Comparison of ENCODE assay signal across 9 mouse cellular contexts in the genomic region with DNA sequence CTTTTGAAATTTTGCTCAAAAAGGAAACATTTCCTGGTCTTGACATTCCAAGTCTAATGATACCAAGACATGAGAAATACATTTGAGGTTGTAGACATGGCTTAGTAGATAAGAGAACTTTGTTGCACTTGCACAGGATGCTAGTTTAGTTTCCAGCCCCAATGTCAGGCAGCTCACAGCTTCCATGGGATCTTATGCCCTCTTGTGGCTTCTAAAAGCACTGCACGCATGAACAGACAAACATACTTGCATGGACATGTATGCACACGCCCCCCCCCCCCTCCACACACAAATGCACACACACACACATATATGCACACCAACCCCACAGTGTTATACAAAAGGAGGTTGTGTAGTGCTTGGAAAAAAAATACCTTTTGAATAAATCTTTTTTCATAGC. TPM values are rescaled to one million over a fixed set of nuclear protein-coding genes. Genes with fewer than 3 reads are reported as not detected.
DNase-seq lines count a peak whose midpoint lies in the region; ATAC-seq and TF ChIP-seq lines count a peak whose summit lies in the region.
"Had no signal": no experiment of that assay in that cellular context is flagged by ENCODE, and none has a peak within 500 bp of the region (broad histone marks: within the 10 kb centered on the region; RNA-seq: fewer than 3 reads in every experiment).

No protein-coding gene starts in this region.

- no peaks in the 10 kb centered on the region for H3K36me3 ChIP-seq in heart, adult 2 months (ENCODE audit: control insufficient read depth, insufficient read depth, low read length)
- H3K36me3 ChIP-seq in heart, embryonic 12.5 days = no peaks in the 10 kb centered on the region
- no peaks in the 10 kb centered on the region for H3K36me3 ChIP-seq in liver, postnatal 0 days (replicated peaks; ENCODE audit: insufficient read depth, low read length)
- no peaks in the 10 kb centered on the region for H3K36me3 ChIP-seq in midbrain, embryonic 15.5 days (replicated peaks)
- H3K36me3 ChIP-seq: limb, embryonic 15.5 days had no signal

- no peaks in the 10 kb centered on the region for H3K4me1 ChIP-seq in heart, adult 2 months (ENCODE audit: control insufficient read depth, insufficient read depth, low read length)
- no peaks in the 10 kb centered on the region for H3K4me1 ChIP-seq in heart, embryonic 12.5 days (replicated peaks)
- no peaks in the 10 kb centered on the region for H3K4me1 ChIP-seq in liver, postnatal 0 days (ENCODE audit: insufficient read depth)
- H3K4me1 ChIP-seq in midbrain, embryonic 15.5 days = no peaks in the 10 kb centered on the region
- H3K4me1 ChIP-seq: limb, embryonic 15.5 days had no signal

- 0 out of 2 replicates have a peak, but pooled peaks cover 3% of the 10 kb centered on the region for H3K9me3 ChIP-seq in heart, embryonic 12.5 days (replicated peaks)
- H3K9me3 ChIP-seq in liver, postnatal 0 days (ENCODE audit: low read length) = no peaks in the 10 kb centered on the region
- H3K9me3 ChIP-seq in midbrain, embryonic 15.5 days = no peaks in the 10 kb centered on the region
- H3K9me3 ChIP-seq: limb, embryonic 15.5 days had no signal

- WGBS in heart, adult 2 months = 67% methylated on average over 2 of the region's 2 CpGs
- 67% methylated on average over 2 of the region's 2 CpGs for WGBS in heart, embryonic 12.5 days
- WGBS in liver, postnatal 0 days (ENCODE audit: insufficient replicate concordance) = 75% methylated on average over 2 of the region's 2 CpGs
- 86% methylated on average over 2 of the region's 2 CpGs for WGBS in midbrain, embryonic 15.5 days

- H3K27me3 ChIP-seq in heart, adult 2 months (ENCODE audit: control insufficient read depth, insufficient read depth, low read length) = no peaks in the 10 kb centered on the region
- no peaks in the 10 kb centered on the region for H3K27me3 ChIP-seq in heart, embryonic 12.5 days (replicated peaks)
- no peaks in the 10 kb centered on the region for H3K27me3 ChIP-seq in liver, postnatal 0 days (ENCODE audit: insufficient read depth, low read length)
- H3K27me3 ChIP-seq in midbrain, embryonic 15.5 days (replicated peaks) = no peaks in the 10 kb centered on the region
- H3K27me3 ChIP-seq: limb, embryonic 15.5 days had no signal

- intact Hi-C loops in heart, adult 2 months (cut with DNase I) = no loop called here

- no peak overlapping the region for H3K4me2 ChIP-seq in heart, embryonic 12.5 days
- no peak overlapping the region for H3K4me2 ChIP-seq in liver, postnatal 0 days (ENCODE audit: low read depth, low read length)
- no peak overlapping the region for H3K4me2 ChIP-seq in midbrain, embryonic 15.5 days
- H3K4me2 ChIP-seq: limb, embryonic 15.5 days had no signal

- H3K27ac ChIP-seq in heart, adult 2 months = no peak overlapping the region
- H3K27ac ChIP-seq in heart, embryonic 12.5 days (ENCODE audit: poor library complexity, severe bottlenecking) = no peak overlapping the region
- H3K27ac ChIP-seq in liver, postnatal 0 days (ENCODE audit: low read depth) = no peak overlapping the region
- no peak overlapping the region for H3K27ac ChIP-seq in midbrain, embryonic 15.5 days
- H3K27ac ChIP-seq: limb, embryonic 15.5 days had no signal

- no peaks in the 10 kb centered on the region for H3K79me2 ChIP-seq in heart, adult 2 months (replicated peaks; ENCODE audit: control insufficient read depth, insufficient read depth, low read length)

- TF ChIP-seq POLR2A in heart, adult 2 months (IDR thresholded peaks at IDR 0.05; ENCODE audit: insufficient read depth, low read depth, low read length) = no peak

- no peak overlapping the region for H3K4me3 ChIP-seq in heart, adult 2 months
- no peak overlapping the region for H3K4me3 ChIP-seq in heart, embryonic 12.5 days
- no peak overlapping the region for H3K4me3 ChIP-seq in liver, postnatal 0 days (ENCODE audit: low read depth, low read length)
- no peak overlapping the region for H3K4me3 ChIP-seq in midbrain, embryonic 15.5 days
- H3K4me3 ChIP-seq: limb, embryonic 15.5 days had no signal

- no peak for DNase-seq in heart, adult 2 months
- peak; percentile 75 for DNase-seq in A20 (ENCODE audit: low read depth, low spot score)
- peak; percentile 11 for DNase-seq in brain, adult 2 months (ENCODE audit: low read depth, low spot score)
- peak; percentile 58 for DNase-seq in liver, postnatal 0 days
- DNase-seq in ovary, postnatal 36 days (ENCODE audit: low spot score) = no peak
- no peak for DNase-seq in cerebellum, adult 9-10 months

- no peak for TF ChIP-seq EP300 in heart, adult 2 months (IDR thresholded peaks at IDR 0.05; ENCODE audit: insufficient read depth, low read depth, low read length)
- no peak for TF ChIP-seq EP300 in liver, postnatal 0 days (IDR thresholded peaks at IDR 0.05; ENCODE audit: low read depth)

- no peak for ATAC-seq in heart, embryonic 12.5 days (ENCODE audit: insufficient number of reproducible peaks, low FRiP score)
- peak; percentile 69 for ATAC-seq in liver, postnatal 0 days
- ATAC-seq in midbrain, embryonic 15.5 days (replicated peaks) = no peak

- TF ChIP-seq CTCF in heart, adult 2 months (IDR thresholded peaks at IDR 0.05) = peak; percentile 50
- TF ChIP-seq CTCF in liver, postnatal 0 days (IDR thresholded peaks at IDR 0.05; ENCODE audit: low read depth) = peak; percentile 81

- no peak overlapping the region for H3K9ac ChIP-seq in heart, adult 2 months (ENCODE audit: low read depth, low read length)
- no peak overlapping the region for H3K9ac ChIP-seq in heart, embryonic 12.5 days
- no peak overlapping the region for H3K9ac ChIP-seq in liver, postnatal 0 days (replicated peaks)
- no peak overlapping the region for H3K9ac ChIP-seq in midbrain, embryonic 15.5 days
- H3K9ac ChIP-seq: limb, embryonic 15.5 days had no signal

RNA-seq across cellular contexts. Expression of a gene that starts 14.8 kb away (rescaled TPM):
- 10 to 100 TPM; 68.6 to 77.1 TPM for total RNA-seq in heart, adult 2 months (2021)
- 18.2 and 33.0 TPM in 2 replicates for polyA plus RNA-seq in heart, adult 2 months (2012; rRNA removed)
- 98.0 and 98.7 TPM in 2 replicates for polyA plus RNA-seq in heart, embryonic 12.5 days (2016; fragmentation: Nextera tagmentation; extraction: Ambion mirVana)
- 64.8 and 70.2 TPM in 2 replicates for polyA plus RNA-seq in liver, postnatal 0 days (2015; fragmentation: Nextera tagmentation; extraction: Ambion mirVana)
- 105 and 111 TPM in 2 replicates for polyA plus RNA-seq in midbrain, embryonic 15.5 days (2015; fragmentation: Nextera tagmentation; extraction: Ambion mirVana)

RNA-seq across cellular contexts. Expression of a gene that starts 28.2 kb away (rescaled TPM):
- 10 to 100 TPM; 49.2 to 57.9 TPM for total RNA-seq in heart, adult 2 months (2021)
- 2.8 and 7.6 TPM in 2 replicates for polyA plus RNA-seq in heart, adult 2 months (2012; rRNA removed)
- 29.3 and 29.5 TPM in 2 replicates for polyA plus RNA-seq in heart, embryonic 12.5 days (2016; fragmentation: Nextera tagmentation; extraction: Ambion mirVana)
- polyA plus RNA-seq in liver, postnatal 0 days (2015; fragmentation: Nextera tagmentation; extraction: Ambion mirVana) = 8.1 and 8.2 TPM in 2 replicates
- polyA plus RNA-seq in midbrain, embryonic 15.5 days (2015; fragmentation: Nextera tagmentation; extraction: Ambion mirVana) = 18.0 and 18.2 TPM in 2 replicates

RNA-seq across cellular contexts. Expression of a gene that starts 46.0 kb away (rescaled TPM):
- total RNA-seq in heart, adult 2 months (2021) = 1 to 10 TPM; 8.9 to 9.0 TPM
- polyA plus RNA-seq in heart, adult 2 months (2012; rRNA removed) = 1.7 and 4.2 TPM in 2 replicates
- polyA plus RNA-seq in heart, embryonic 12.5 days (2016; fragmentation: Nextera tagmentation; extraction: Ambion mirVana) = 20.7 and 21.5 TPM in 2 replicates
- 1.4 and 1.6 TPM in 2 replicates for polyA plus RNA-seq in liver, postnatal 0 days (2015; fragmentation: Nextera tagmentation; extraction: Ambion mirVana)
- polyA plus RNA-seq in midbrain, embryonic 15.5 days (2015; fragmentation: Nextera tagmentation; extraction: Ambion mirVana) = 34.6 and 36.0 TPM in 2 replicates

RNA-seq across cellular contexts. Expression of a gene that starts 46.2 kb away (rescaled TPM):
- total RNA-seq in heart, adult 2 months (2021) = 10 to 100 TPM; 18.6 to 19.3 TPM
- 3.4 and 5.1 TPM in 2 replicates for polyA plus RNA-seq in heart, adult 2 months (2012; rRNA removed)
- 63.7 and 70.4 TPM in 2 replicates for polyA plus RNA-seq in heart, embryonic 12.5 days (2016; fragmentation: Nextera tagmentation; extraction: Ambion mirVana)
- polyA plus RNA-seq in liver, postnatal 0 days (2015; fragmentation: Nextera tagmentation; extraction: Ambion mirVana) = 45.3 and 47.5 TPM in 2 replicates
- polyA plus RNA-seq in midbrain, embryonic 15.5 days (2015; fragmentation: Nextera tagmentation; extraction: Ambion mirVana) = 63.0 and 68.6 TPM in 2 replicates

Comparison
In these comparisons a context has a peak if more than half of its experiments do, and no peak if none do; other contexts are left out.
1. DNase-seq: peak in A20 (single experiment), brain, adult 2 months (single experiment) and liver, postnatal 0 days (single experiment); none in heart, adult 2 months (0 of 2), ovary, postnatal 36 days (single experiment) and cerebellum, adult 9-10 months (single experiment).